Mouse (Mus musculus): Measurements from ENCODE around the gene Tars.
A peak's percentile ranks its signal among the peaks of the same experiment; 100 is the strongest.

Gene Tars

GRCm38 (mm10) chr15:11399356-11400067, at the start of gene Tars:
Gene Tars, minus strand, starts transcription at chr15:11399665.
- peak; percentile 97 to 98 for DNase-seq (ENCODE audit: low spot score in 2 of 2)

GRCm38 (mm10) chr15:11437361-11437760, 37.9 kb upstream of the Tars start:
- DNase-seq (ENCODE audit: low spot score in 2 of 2): no peak

GRCm38 (mm10) chr15:11436709-11437280, 37.3 kb upstream of the Tars start:
- no peak for DNase-seq (ENCODE audit: low spot score in 2 of 2)

- DNase-seq (ENCODE audit: low spot score in 2 of 2): no peak
Measured at GRCm38 (mm10) chr15:11426899-11427298, 27.4 kb upstream of the Tars start.

- no peak for DNase-seq (ENCODE audit: low spot score in 2 of 2)
Measured at GRCm38 (mm10) chr15:11413484-11413883, 14.0 kb upstream of the Tars start.

- DNase-seq (ENCODE audit: low spot score in 2 of 2): no peak
Measured at GRCm38 (mm10) chr15:11412542-11412941, 13.1 kb upstream of the Tars start.

- no peak for DNase-seq (ENCODE audit: low spot score in 2 of 2)
Measured at GRCm38 (mm10) chr15:11411846-11412245, 12.4 kb upstream of the Tars start.

GRCm38 (mm10) chr15:11408155-11408826, 8.8 kb upstream of the Tars start:
- no peak for DNase-seq (ENCODE audit: low spot score in 2 of 2)

- peak in 1 of 2 experiments; percentile 22 for DNase-seq (ENCODE audit: low spot score in 2 of 2)
Measured at GRCm38 (mm10) chr15:11407381-11407780, 7.9 kb upstream of the Tars start.

GRCm38 (mm10) chr15:11406769-11407168, 7.3 kb upstream of the Tars start:
- no peak for DNase-seq (ENCODE audit: low spot score in 2 of 2)

- no peak for DNase-seq (ENCODE audit: low spot score in 2 of 2)
Measured at GRCm38 (mm10) chr15:11398676-11399350, 652 bp downstream of the Tars start.

- no peak for DNase-seq (ENCODE audit: low spot score in 2 of 2)
Measured at GRCm38 (mm10) chr15:11396421-11396820, 3.0 kb downstream of the Tars start.

GRCm38 (mm10) chr15:11392903-11393302, 6.6 kb downstream of the Tars start:
- DNase-seq (ENCODE audit: low spot score in 2 of 2): no peak

GRCm38 (mm10) chr15:11383796-11384195, 15.7 kb downstream of the Tars start:
- DNase-seq (ENCODE audit: low spot score in 2 of 2): no peak

GRCm38 (mm10) chr15:11382585-11382984, 16.9 kb downstream of the Tars start:
- no peak for DNase-seq (ENCODE audit: low spot score in 2 of 2)

GRCm38 (mm10) chr15:11380616-11381015, 18.8 kb downstream of the Tars start:
- no peak for DNase-seq (ENCODE audit: low spot score in 2 of 2)

- DNase-seq (ENCODE audit: low spot score in 2 of 2): no peak
Measured at GRCm38 (mm10) chr15:11380087-11380530, 19.4 kb downstream of the Tars start.

- DNase-seq (ENCODE audit: low spot score in 2 of 2): no peak
Measured at GRCm38 (mm10) chr15:11379431-11380086, 19.9 kb downstream of the Tars start.

- DNase-seq (ENCODE audit: low spot score in 2 of 2): no peak
Measured at GRCm38 (mm10) chr15:11370477-11371085, 28.9 kb downstream of the Tars start.

- DNase-seq (ENCODE audit: low spot score in 2 of 2): no peak
Measured at GRCm38 (mm10) chr15:11369572-11369971, 29.9 kb downstream of the Tars start.

- peak; percentile 22 to 29 for DNase-seq (ENCODE audit: low spot score in 2 of 2)
Measured at GRCm38 (mm10) chr15:11364795-11365194, 34.7 kb downstream of the Tars start.
